Mouse (Mus musculus) inflammation-experienced regulatory T-cells, adult 16 weeks (primary cell): ENCODE measurements around the gene AC192777.2. TPM values are rescaled to one million over a fixed set of nuclear protein-coding genes. Genes with fewer than 3 reads are reported as not detected.

Source experiments
- polyA plus RNA-seq: library from polyadenylated mRNA; unstranded; fragments of 100-300 nt; shearing (Covaris generic); gene quantifications from one replicate; pipeline ENCODE4 v1.2.1, GENCODE M21; 2017

AC192777.2 gene
- not detected for polyA plus RNA-seq

DNA sequence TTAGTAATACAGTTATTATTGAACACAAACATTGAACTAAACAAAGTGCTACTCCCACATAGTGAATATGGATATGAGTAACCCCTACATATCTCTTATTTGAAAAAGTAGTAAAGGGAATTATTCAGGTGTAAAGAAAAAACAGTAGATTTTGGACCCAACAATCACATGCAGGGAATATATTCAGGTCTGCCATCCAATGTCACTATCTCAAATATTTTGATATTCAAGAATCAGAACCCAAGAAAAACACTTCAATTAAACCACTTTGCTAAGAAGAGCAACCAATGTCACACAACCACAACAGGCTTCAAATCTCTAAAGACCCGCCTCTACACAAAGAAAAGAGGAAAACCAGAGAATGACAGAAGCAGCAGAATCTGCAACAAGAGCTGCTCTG lies at the start of gene AC192777.2:
AC192777.2 (plus strand) TSS at position 301 of the 400 bp plus-strand sequence.

Other genes starting within 250 kb of the AC192777.2 start
- not detected for gene Esp38, start 144.9 kb upstream of the AC192777.2 start, polyA plus RNA-seq
- gene Pgk2, start 113.2 kb downstream of the AC192777.2 start, polyA plus RNA-seq, result not detected
- gene Crisp3, start 146.8 kb downstream of the AC192777.2 start, polyA plus RNA-seq, result not detected
- not detected for gene Crisp1, start 223.8 kb downstream of the AC192777.2 start, polyA plus RNA-seq